Mouse (Mus musculus) ES-E14 (cell line): ENCODE measurements around the gene Polr2b.

Source experiments
- CHD2 ChIP-seq: IDR thresholded peaks from 2 replicates; pipeline ENCODE4 v1.6.1; 2014; ENCODE audit warnings: mild to moderate bottlenecking, low read depth, low read length, inconsistent platforms
- HCFC1 ChIP-seq: IDR thresholded peaks from 2 replicates; pipeline ENCODE4 v1.6.1; 2012; ENCODE audit warnings: low read length, inconsistent platforms, borderline replicate concordance; ENCODE audit not compliant: insufficient read depth
- MAFK ChIP-seq: IDR thresholded peaks from 2 replicates; pipeline ENCODE4 v1.6.1; 2014; ENCODE audit warnings: mild to moderate bottlenecking, low read depth, low read length, inconsistent platforms; ENCODE audit not compliant: insufficient read depth
- ZNF384 ChIP-seq: IDR thresholded peaks from 2 replicates; pipeline ENCODE4 v1.6.1; 2012; ENCODE audit warnings: low read depth, low read length, inconsistent platforms

DNA sequence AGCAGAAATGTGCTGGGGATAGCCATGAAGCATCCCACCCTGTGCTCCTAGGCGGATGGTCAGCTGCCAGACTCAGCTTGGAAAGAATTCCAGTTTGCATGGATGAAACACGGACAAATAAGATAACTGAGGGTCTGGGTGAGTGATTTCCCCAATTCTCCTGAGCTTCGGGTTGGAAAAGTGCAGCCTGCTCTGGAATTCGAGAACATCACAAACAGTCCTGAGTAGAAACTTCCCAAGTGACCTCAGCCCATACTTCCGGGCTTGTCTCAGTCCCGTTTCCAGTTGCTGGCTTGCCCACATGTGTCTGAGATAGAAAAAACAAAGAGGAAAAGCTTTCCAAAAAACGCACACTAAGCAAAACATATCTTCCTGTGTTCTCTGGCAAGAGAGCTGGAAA lies 62.3 kb downstream of the Polr2b start:
- TF ChIP-seq CHD2 (no peak), ZNF384 (no peak), MAFK (peak; percentile 47; the same call in 1 of the 2 replicates), HCFC1 (no peak)
